Mouse (Mus musculus) hindbrain, embryonic 14.5 days (tissue): Measurements from ENCODE around the gene Cdh1. TPM values are rescaled to one million over a fixed set of nuclear protein-coding genes. Genes with fewer than 3 reads are reported as not detected.
"Not testable (repeated sequence)": the region's sequence is repeated elsewhere in the genome, so short reads cannot be mapped to it uniquely, and the experiment has no call there.

Experiments used
- ATAC-seq: fragments of 200-750 bp; cut with Nextera tagmentation; 2 replicates; pipeline ENCODE4 v1.8.0; 2017; ENCODE audit warnings: moderate number of reproducible peaks, mild to moderate bottlenecking, moderate TSS enrichment, moderate library complexity; ENCODE audit not compliant: low FRiP score
- DNase-seq: peaks from one replicate; pipeline ENCODE4 v3.0.0-alpha.2; 2015; ENCODE audit warnings: low spot score
- H3K27ac ChIP-seq: fragments of 300-500 bp; sonication (generic); 2 replicates; pipeline ENCODE4 v1.5.1; 2014; ENCODE audit warnings: mild to moderate bottlenecking, moderate library complexity
- H3K27me3 ChIP-seq: fragments of 300-500 bp; sonication (generic); 2 replicates; pipeline ENCODE4 v1.6.1; 2014; ENCODE audit warnings: mild to moderate bottlenecking, low read length, mixed read lengths; ENCODE audit not compliant: control insufficient read depth, insufficient read depth
- H3K36me3 ChIP-seq: fragments of 300-500 bp; sonication (generic); replicated peaks from 2 replicates; pipeline ENCODE4 v1.6.1; 2014; ENCODE audit not compliant: control insufficient read depth, insufficient read depth
- H3K4me1 ChIP-seq: fragments of 300-500 bp; sonication (generic); replicated peaks from 2 replicates; pipeline ENCODE4 v1.6.1; 2014; ENCODE audit warnings: antibody characterized with exemption, low read length, mixed read lengths; ENCODE audit not compliant: control insufficient read depth, insufficient read depth
- H3K4me2 ChIP-seq: fragments of 300-500 bp; sonication (generic); replicated peaks from 2 replicates; pipeline ENCODE4 v1.6.1; 2014; ENCODE audit warnings: mild to moderate bottlenecking, moderate library complexity
- H3K4me3 ChIP-seq: fragments of 300-500 bp; sonication (generic); replicated peaks from 2 replicates; pipeline ENCODE4 v1.5.1; 2014; ENCODE audit warnings: mild to moderate bottlenecking, low read length
- H3K9ac ChIP-seq: fragments of 300-500 bp; sonication (generic); 2 replicates; pipeline ENCODE4 v1.6.1; 2014
- H3K9me3 ChIP-seq: fragments of 300-500 bp; sonication (generic); 2 replicates; pipeline ENCODE4 v1.6.1; 2016; ENCODE audit warnings: low read length; ENCODE audit not compliant: control insufficient read depth
- WGBS: fragments of 180-500 bp; shearing (Covaris S2); extraction: QIAGEN DNeasy Blood & Tissue Kit; methylation state at CpG from one replicate; pipeline ENCODE4 v1.1.7; 2014; 5-methylcytosine and 5-hydroxymethylcytosine counted together
- polyA plus RNA-seq: library from polyadenylated mRNA; unstranded; fragments of >200 nt; fragmentation: Nextera tagmentation; extraction: Ambion mirVana; gene quantifications from 2 replicates; pipeline ENCODE4 v1.2.1, GENCODE M21; 2014

Gene Cdh1
- polyA plus RNA-seq, 1 experiment from 2014 or later: 1.5 TPM

DNA sequence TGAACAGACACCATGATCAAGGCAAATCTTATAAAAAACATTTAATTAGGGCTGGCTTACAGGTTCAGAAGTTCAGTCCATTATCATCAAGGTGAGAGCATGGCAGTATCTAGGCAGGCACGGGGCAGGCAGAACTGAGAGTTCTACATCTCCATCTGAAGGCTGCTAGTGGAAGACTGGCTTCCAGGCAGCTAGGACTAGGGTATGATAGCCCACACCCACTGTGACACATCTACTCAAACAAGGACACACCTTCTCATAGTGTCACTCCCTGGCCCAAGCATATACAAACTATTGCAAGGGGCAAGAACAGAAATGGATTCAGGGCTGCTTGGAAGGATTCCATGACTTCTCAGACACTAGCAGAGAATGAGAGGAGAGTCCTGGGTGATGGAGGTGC, 31.0 kb upstream of the Cdh1 start:
- H3K4me3 ChIP-seq, H3K27me3 ChIP-seq, DNase-seq, H3K4me1 ChIP-seq, H3K9me3 ChIP-seq, H3K9ac ChIP-seq, H3K36me3 ChIP-seq, H3K4me2 ChIP-seq, H3K27ac ChIP-seq, ATAC-seq: not testable (repeated sequence)
- WGBS: 91% methylated on average over 1 of the region's 1 CpGs

DNA sequence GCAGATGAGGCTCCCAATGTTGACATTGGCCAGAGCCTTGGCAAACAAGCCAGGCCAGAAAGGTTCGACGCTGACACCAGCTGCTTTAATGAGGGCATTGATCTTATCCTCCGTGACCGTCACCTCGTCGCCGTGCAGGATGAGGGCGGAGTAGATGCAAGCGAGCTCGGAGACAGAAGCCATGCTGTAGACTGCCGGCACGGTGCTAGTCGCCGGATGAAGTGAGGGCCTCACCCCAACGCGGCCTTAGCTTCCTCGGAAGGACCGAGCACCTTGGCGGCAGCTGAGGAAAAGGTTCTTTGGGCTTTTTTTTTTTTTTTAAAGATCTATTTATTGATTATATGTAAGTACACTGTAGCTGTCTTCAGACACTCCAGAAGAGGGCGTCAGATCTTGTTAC, 30.0 kb upstream of the Cdh1 start, which contains the start of gene Gm10073:
Gene Gm10073 (minus strand): TSS at position 294 of the 400 bp plus-strand sequence.
- H3K36me3 ChIP-seq, H3K4me3 ChIP-seq, H3K9ac ChIP-seq, H3K4me2 ChIP-seq, H3K9me3 ChIP-seq, H3K27me3 ChIP-seq, H3K4me1 ChIP-seq, DNase-seq, H3K27ac ChIP-seq, ATAC-seq: not testable (repeated sequence)
- WGBS: 52% methylated on average over 20 of the region's 20 CpGs

DNA sequence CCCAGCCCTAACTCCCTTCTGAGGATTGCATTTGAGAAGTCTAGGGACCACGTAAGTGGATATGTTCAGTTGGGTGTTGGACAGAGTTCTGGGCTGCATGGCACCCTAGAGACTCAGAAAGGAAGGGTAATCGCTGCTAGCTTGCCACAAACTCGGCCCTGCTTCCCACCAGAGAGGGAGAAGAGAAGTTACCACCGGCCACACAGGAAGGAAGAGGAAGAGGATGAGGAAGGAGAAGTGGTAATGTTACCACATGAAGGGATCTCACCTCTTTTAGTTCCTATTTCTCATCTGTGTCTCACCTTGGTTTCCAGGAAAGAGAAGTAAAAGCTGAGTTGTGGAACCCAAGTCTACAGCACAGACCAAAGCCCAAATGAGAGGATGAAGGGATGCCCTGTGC, 28.9 kb upstream of the Cdh1 start:
- H3K9me3 ChIP-seq: no peaks in the 10 kb centered on the region
- no peak overlapping the region for H3K4me2 ChIP-seq
- 93% methylated on average over 4 of the region's 4 CpGs for WGBS
- ATAC-seq: no peak
- DNase-seq: no peak
- no peaks in the 10 kb centered on the region for H3K36me3 ChIP-seq
- no peaks in the 10 kb centered on the region for H3K27me3 ChIP-seq
- H3K4me1 ChIP-seq: no peaks in the 10 kb centered on the region
- no peak overlapping the region for H3K27ac ChIP-seq
- H3K9ac ChIP-seq: no peak overlapping the region
- H3K4me3 ChIP-seq: no peak overlapping the region

DNA sequence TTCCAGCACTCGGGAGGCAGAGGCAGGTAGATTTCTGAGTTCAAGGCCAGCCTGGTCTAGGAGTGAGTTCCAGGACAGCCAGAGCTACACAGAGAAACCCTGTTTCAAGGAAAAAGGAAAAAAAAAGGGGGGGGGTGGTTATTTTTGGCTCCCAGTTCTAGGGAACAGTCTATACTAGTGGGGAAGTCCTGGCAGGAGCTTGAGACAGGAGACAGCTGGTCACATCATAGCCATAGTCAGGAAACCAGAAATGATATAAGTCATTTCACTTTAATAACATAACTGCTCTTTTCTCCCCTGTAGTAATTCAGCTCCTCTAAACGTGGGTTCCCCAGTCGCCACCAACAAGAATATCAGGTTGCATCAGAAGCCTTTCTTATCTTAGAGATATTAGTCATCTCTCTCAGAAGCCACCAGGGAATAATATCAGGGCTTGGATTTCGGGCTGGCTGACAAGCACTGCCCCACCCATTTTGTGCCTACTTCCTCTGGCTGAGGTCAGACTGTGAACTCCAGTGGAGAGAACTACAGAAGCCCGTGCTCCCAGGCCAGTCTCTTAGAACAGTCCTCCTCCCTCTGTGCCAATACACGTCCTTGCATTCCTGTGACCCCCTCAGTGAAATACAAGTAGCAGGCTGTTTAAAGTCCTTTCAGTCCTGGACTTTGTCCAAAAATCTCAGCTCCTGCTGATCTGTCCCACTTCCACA, 26.1 kb upstream of the Cdh1 start:
- Histone ChIP-seq H3K27ac (no peak overlapping the region), H3K4me1 (no peaks in the 10 kb centered on the region), H3K36me3 (no peaks in the 10 kb centered on the region), H3K4me3 (no peak overlapping the region), H3K4me2 (no peak overlapping the region), H3K9me3 (no peaks in the 10 kb centered on the region), H3K27me3 (no peaks in the 10 kb centered on the region), H3K9ac (no peak overlapping the region)
- DNase-seq (no peak), ATAC-seq (no peak; the same call in 1 of the 2 replicates)
- WGBS: 53% methylated on average over 6 of the region's 6 CpGs

DNA sequence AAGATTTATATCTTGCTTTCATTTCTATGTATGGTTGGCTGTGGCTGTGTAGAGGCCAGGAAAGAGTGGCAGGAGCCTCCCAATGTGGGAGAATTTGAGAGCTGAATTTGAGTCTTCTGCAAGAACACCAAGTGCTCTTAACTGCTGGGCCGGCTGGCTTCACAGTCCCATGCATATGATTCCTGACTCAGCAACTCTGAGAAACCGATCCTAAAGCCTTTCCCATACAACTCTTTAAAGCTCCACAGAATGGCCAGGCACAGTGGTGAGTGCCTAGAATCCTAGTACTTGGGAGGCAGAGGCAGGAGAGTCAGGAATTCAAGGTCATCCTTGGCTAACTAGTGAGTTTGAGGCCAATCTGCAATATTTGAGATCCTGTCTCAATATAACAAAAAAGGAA, 23.6 kb upstream of the Cdh1 start:
- ATAC-seq (no peak), DNase-seq (no peak)
- Histone ChIP-seq H3K9ac (no peak overlapping the region), H3K4me3 (no peak overlapping the region), H3K4me1 (no peaks in the 10 kb centered on the region), H3K4me2 (no peak overlapping the region), H3K27ac (no peak overlapping the region), H3K27me3 (no peaks in the 10 kb centered on the region), H3K9me3 (no peaks in the 10 kb centered on the region), H3K36me3 (no peaks in the 10 kb centered on the region)
- 81% methylated on average over 2 of the region's 2 CpGs for WGBS

DNA sequence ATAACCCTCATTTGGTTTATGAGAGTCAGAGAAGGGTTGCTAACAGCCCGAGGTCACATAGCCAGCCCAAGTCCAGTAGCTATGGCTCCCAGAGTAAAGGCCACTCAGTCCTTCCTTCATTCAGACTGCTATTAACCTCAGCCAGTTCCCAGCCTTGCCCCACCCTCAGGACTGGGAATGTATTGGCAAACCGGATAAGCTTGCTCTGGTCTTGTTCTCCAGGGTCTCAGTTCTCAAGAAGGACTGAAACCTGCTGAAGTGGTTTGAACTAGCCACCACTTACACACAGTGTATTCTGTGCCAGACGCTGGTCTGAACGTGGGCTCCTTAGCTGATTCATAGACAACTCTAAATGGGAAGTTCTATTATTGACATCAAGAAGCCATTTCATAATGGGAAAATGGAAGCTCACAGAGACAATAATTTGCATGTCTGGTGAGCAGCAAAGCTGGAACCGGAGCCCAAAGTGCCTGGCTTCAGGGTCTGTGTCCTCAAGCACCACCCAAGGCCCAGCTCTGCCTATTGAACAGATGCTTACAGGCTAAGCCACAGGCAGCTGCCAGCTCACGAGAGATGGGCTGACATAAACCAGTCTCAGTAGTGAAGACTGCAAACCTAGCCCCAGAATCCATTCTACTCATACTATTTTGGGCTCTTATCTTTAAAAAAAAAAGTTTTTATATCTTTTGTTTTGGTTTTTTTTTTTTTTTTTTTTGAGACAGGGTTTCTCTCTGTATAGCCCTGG, 21.6 kb upstream of the Cdh1 start:
- 72% methylated on average over 6 of the region's 6 CpGs for WGBS

DNA sequence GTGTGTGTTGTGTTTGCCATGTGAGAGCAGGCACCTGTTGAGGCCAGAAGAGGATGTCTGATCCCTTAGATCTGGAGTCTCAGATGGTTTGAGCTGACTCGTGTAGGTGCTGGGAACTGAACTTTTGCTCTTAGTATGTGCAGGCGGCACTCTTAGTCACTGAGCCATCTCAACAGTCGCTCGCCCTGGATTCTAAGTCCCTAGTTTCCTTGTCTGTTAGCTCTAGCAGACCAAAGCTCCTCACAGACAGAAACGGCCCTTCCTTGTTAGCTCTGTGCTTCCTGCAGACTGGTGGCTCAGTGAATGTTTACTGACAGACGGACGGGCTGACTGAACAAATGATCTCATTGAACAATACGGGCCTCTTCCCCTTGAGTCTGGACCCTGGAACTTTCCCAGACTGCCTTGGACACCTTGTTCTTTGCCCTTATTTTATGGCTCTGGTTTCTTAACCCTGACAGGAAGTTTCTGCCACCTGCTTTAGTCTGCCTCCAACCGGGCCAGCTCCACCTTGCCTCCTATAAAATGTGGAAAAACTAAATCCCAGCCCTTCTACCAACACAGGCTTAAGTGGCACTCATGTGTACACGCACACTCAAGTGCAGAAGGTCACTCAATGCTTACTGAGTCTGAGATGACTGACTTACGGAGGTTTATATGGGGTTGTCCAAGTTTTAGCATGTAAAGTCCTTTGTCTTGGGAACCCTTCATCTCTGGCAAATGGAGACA, 18.0 kb upstream of the Cdh1 start:
- 77% methylated on average over 11 of the region's 11 CpGs for WGBS
- no peaks in the 10 kb centered on the region for H3K36me3 ChIP-seq
- no peaks in the 10 kb centered on the region for H3K4me1 ChIP-seq
- H3K27me3 ChIP-seq: no peaks in the 10 kb centered on the region
- ATAC-seq (no peak), DNase-seq (no peak)
- H3K9ac ChIP-seq: no peak overlapping the region
- no peak overlapping the region for H3K4me2 ChIP-seq
- H3K9me3 ChIP-seq: no peaks in the 10 kb centered on the region
- H3K4me3 ChIP-seq: no peak overlapping the region
- no peak overlapping the region for H3K27ac ChIP-seq

More for the DNA sequence above, 21.6 kb upstream of the Cdh1 start:
- Histone ChIP-seq H3K36me3 (no peaks in the 10 kb centered on the region), H3K27ac (no peak overlapping the region), H3K9me3 (no peaks in the 10 kb centered on the region), H3K4me1 (no peaks in the 10 kb centered on the region), H3K9ac (no peak overlapping the region), H3K4me3 (no peak overlapping the region), H3K27me3 (no peaks in the 10 kb centered on the region), H3K4me2 (no peak overlapping the region)
- ATAC-seq: no peak
- no peak for DNase-seq

DNA sequence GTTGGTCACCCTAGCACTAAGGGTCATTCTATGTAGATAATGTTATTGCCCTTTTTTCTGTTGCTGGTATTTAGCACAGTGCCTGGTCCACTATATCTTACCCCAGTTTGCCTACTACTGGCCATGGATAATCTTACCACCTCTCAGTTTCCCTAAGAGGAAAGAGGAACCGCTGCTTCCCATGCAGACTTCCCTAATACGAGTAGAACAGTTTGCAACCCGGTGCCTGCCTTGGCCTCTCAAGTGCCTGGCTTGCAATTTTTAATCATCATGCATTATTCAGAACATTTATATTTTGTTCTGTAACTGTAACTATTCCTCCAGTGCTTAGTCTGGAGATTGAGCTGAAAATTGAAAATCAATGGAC, 17.5 kb upstream of the Cdh1 start:
- no peak for ATAC-seq
- WGBS: 90% methylated on average over 3 of the region's 3 CpGs
- H3K4me1 ChIP-seq: no peaks in the 10 kb centered on the region
- H3K27me3 ChIP-seq: no peaks in the 10 kb centered on the region
- no peak for DNase-seq
- H3K4me2 ChIP-seq: no peak overlapping the region
- H3K27ac ChIP-seq: no peak overlapping the region
- H3K4me3 ChIP-seq: no peak overlapping the region
- H3K36me3 ChIP-seq: no peaks in the 10 kb centered on the region
- no peak overlapping the region for H3K9ac ChIP-seq
- no peaks in the 10 kb centered on the region for H3K9me3 ChIP-seq

DNA sequence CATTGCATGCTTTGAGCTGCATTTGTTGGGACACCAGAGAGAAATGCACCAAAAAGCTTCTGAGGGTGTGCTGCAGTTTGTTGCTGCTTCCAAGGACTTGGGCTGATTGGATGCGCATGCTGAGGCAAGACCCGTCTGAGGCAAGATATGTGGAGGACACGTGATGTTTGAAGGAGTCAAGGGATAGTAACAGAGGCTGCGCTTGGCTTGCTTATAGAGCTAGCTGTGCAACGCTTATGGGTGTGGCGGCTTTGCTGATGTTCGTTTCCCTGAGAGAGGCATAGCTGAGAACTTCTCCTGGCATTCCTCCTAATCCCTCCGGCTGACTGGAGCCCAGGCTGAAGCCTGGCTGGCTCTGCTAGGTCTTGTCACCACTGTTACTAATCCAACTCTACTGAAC, 16.3 kb upstream of the Cdh1 start:
- Histone ChIP-seq H3K4me3 (no peak overlapping the region), H3K27ac (no peak overlapping the region), H3K27me3 (no peaks in the 10 kb centered on the region), H3K9ac (no peak overlapping the region), H3K9me3 (no peaks in the 10 kb centered on the region), H3K4me1 (no peaks in the 10 kb centered on the region), H3K4me2 (no peak overlapping the region), H3K36me3 (no peaks in the 10 kb centered on the region)
- ATAC-seq (no peak), DNase-seq (no peak)
- WGBS: 89% methylated on average over 8 of the region's 8 CpGs
